Mouse (Mus musculus) cerebellum, adult 2 months (tissue): ENCODE data around the gene Pdgfb. TPM values are rescaled to one million over a fixed set of nuclear protein-coding genes. Genes with fewer than 3 reads are reported as not detected.

Experiments
- DNase-seq, 2 experiments: peaks; one replicate each; pipeline ENCODE4 v3.0.0; 2021
- H3K27ac ChIP-seq: fragments of 200-500 bp; 2 replicates; pipeline ENCODE4 v1.5.1; 2012; ENCODE audit warnings: low read length, control low read depth, inconsistent platforms; ENCODE audit not compliant: insufficient read depth
- H3K27me3 ChIP-seq: fragments of 200-500 bp; 2 replicates; pipeline ENCODE4 v1.6.1; 2012; ENCODE audit warnings: inconsistent platforms, mild to moderate bottlenecking, low read length, moderate library complexity; ENCODE audit not compliant: control insufficient read depth, insufficient read depth
- H3K4me1 ChIP-seq: fragments of 200-500 bp; 2 replicates; pipeline ENCODE4 v1.6.1; 2011; ENCODE audit warnings: low read length; ENCODE audit not compliant: control insufficient read depth, insufficient read depth
- H3K4me3 ChIP-seq: fragments of 200-500 bp; replicated peaks from 2 replicates; pipeline ENCODE3; 2011; ENCODE audit warnings: mild to moderate bottlenecking, low read depth, low read length, control low read depth; ENCODE audit not compliant: insufficient read depth
- CTCF ChIP-seq: fragments of 200-500 bp; IDR thresholded peaks from 2 replicates; pipeline ENCODE4 v1.5.1; 2011; ENCODE audit warnings: low read depth, mild to moderate bottlenecking, control low read depth, low read length, moderate library complexity, borderline replicate concordance; ENCODE audit not compliant: insufficient read depth
- POLR2A ChIP-seq: fragments of 200-500 bp; IDR thresholded peaks from 2 replicates; pipeline ENCODE4 v1.6.1; 2011; ENCODE audit warnings: low read length, control low read depth, borderline replicate concordance; ENCODE audit not compliant: insufficient read depth
- WGBS: fragments of 180-500 bp; shearing (Covaris S2); methylation state at CpG from one replicate; pipeline ENCODE4 v1.1.7; 2018; 5-methylcytosine and 5-hydroxymethylcytosine counted together
- polyA plus RNA-seq: library from polyadenylated mRNA; depleted of rRNA; stranded (reverse); fragments of >200 nt; gene quantifications from 2 replicates; pipeline ENCODE4 v1.2.3, GENCODE M21; 2012

Pdgfb gene
- polyA plus RNA-seq, 1 experiment, result 16.0 TPM

DNA sequence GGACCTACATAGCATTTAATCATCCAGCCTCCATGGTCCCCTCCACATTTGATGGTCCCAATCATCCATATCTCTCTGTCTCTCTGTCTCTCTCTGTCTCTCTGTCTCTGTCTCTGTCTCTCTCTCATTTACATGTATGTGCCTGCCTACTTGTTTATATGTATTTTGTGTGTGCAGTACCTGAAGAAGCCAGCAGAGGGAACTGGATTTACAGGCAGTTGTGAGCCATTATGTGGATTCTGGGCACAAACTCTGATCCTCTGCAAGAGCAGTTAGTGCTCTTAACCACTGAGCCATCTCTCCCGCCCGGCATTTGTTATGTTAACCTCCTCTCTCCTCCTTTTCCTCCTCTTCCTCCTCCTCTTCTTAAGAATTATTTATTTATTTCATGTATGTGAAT lies 31.0 kb upstream of the Pdgfb start:
- WGBS, result 97% methylated on average over 2 of the region's 2 CpGs
- H3K27me3 ChIP-seq, result no peaks in the 10 kb centered on the region
- H3K27ac ChIP-seq, result no peak overlapping the region
- TF ChIP-seq CTCF (no peak), POLR2A (no peak)
- no peak overlapping the region for H3K4me3 ChIP-seq
- no peaks in the 10 kb centered on the region; the same call in 1 of the 2 replicates for H3K4me1 ChIP-seq
- DNase-seq, result no peak

DNA sequence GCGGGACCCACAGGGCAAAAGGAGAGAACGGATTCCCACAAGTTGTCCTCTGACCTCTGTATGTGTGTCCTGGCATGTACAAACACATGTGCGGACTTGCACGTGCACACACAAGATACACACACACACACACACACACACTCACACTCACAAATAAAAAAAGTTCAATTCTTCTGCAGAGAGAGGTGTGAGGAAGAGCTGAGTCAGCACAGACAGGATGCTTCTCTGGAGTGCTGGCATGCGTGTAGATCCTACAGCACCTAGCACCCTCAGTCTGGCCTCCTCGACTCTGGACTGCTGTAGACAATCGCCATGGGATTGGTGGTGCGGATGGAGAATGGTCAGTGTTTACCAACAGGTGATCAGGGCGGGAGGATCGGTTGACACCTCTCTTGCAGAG lies 29.5 kb upstream of the Pdgfb start:
- H3K4me3 ChIP-seq, result no peak overlapping the region
- no peak overlapping the region for H3K27ac ChIP-seq
- 92% methylated on average over 10 of the region's 10 CpGs for whole genome bisulfite sequencing
- TF ChIP-seq POLR2A (no peak), CTCF (no peak)
- H3K4me1 ChIP-seq, result no peaks in the 10 kb centered on the region; the same call in 1 of the 2 replicates
- DNase-seq, result no peak
- no peaks in the 10 kb centered on the region for H3K27me3 ChIP-seq

DNA sequence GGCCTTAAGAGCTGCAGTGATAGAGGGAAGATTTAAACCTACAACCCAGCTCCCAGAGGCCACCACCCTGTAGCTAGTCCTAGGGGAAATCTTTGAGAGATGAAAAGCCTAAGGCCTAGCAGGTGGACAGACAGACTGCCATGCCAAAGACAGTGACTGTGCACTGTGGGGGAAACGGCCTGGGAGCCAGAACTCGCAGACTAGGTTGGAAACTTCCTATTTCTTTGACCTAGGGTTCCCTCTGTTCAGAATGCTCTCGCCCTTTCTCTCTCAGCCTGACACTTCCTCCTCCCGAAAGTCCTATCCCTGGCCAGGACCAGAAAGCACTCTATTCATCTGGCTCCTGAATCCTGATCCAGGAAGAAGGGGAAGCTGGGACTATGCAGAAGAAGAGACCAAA lies 27.4 kb upstream of the Pdgfb start:
- H3K4me1 ChIP-seq, result no peaks in the 10 kb centered on the region
- H3K4me3 ChIP-seq, result no peak overlapping the region
- no peak overlapping the region for H3K27ac ChIP-seq
- H3K27me3 ChIP-seq, result no peaks in the 10 kb centered on the region
- WGBS, result 75% methylated on average over 4 of the region's 4 CpGs
- TF ChIP-seq POLR2A, result no peak
- TF ChIP-seq CTCF, result no peak
- no peak for DNase-seq

DNA sequence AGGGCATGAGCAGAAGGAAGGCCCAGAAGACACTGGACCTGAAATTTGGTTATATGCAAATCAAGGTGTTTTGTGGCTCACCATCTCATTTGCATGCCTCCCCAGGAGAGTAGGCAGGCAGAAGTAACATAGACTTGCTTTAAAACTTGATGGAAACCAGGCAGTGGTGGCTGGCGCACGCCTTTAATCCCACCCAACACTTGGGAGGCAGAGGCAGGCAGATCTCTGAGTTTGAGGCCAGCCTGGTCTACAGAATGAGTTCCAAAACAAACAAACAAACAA lies 23.3 kb upstream of the Pdgfb start:
- no peak for TF ChIP-seq POLR2A
- no peak for TF ChIP-seq CTCF
- Histone ChIP-seq H3K4me3 (no peak overlapping the region), H3K4me1 (no peaks in the 10 kb centered on the region), H3K27me3 (no peaks in the 10 kb centered on the region), H3K27ac (no peak overlapping the region)
- no peak for DNase-seq
- 95% methylated on average over 2 of the region's 2 CpGs for WGBS

DNA sequence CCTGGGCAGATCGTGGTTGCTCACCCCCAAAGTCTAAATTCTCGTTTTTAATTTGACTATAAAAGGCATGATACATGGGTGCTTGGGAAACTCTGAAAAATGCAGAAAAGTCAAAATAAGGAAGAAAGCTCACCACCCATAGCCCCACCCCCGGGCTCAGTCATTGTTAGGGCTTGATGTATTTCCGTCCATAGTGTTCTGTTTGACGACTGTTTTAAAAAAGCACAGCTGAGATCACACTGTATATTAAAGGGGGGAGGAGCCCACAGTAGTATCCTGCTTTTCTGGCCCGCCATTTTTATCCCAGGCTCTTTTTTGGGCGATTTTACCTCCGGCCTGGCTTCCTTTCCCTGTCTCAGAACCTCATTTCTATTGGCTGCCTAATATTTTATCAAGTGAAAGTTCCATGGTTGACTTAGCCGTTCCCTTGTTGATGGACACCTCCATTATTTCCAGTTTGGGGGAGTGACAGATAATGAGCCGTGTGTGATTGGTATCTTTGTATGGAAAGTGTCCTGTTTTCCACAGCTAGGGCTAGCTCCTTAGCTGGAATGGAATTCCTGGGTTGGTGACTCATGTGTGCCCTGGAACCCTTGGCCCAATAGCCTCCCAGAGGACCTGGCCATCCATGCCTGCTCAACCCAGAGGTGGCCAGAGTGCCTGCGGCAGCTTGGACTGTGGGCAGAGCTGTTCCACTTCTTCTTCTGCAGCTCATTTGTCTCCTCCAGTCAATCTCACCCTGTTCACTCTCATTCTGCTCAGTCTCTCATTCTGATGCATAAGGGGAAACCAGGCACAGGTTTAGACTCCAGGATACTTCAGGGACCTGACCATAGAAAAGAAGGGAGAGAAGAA lies 22.7 kb upstream of the Pdgfb start:
- WGBS, result 82% methylated on average over 11 of the region's 11 CpGs

DNA sequence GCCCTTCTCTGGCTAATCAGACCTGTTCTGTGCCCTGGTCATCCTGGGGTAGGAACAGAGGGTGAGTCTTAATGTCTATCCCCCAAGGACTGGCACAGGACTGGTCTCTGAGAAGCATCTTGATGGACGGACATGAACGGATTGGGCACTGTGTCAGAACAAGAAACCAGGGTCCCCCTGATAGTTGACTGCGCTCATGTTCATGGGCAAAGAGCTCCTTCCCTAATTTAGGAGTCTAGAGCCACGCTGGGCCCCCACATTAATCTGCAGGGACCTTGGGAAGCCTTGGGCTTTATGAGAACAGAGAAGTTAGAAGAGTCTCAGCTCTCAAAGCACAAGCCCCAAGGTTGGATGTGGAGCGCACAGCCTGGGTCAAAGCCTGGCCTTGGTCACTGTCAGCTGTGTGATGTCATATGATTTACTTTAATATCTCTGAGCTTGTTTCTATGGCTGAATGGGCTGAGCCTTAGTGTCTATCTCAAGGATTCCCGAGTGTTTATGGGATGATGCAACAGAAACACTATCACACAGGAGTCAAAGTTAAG lies 20.6 kb upstream of the Pdgfb start:
- WGBS, result 78% methylated on average over 6 of the region's 6 CpGs
- Histone ChIP-seq H3K27ac (no peak overlapping the region), H3K4me1 (no peaks in the 10 kb centered on the region), H3K4me3 (no peak overlapping the region), H3K27me3 (no peaks in the 10 kb centered on the region)
- TF ChIP-seq CTCF (no peak), POLR2A (no peak)
- no peak for DNase-seq

More for the DNA sequence above, 22.7 kb upstream of the Pdgfb start:
- no peaks in the 10 kb centered on the region for H3K27me3 ChIP-seq
- TF ChIP-seq POLR2A (no peak), CTCF (no peak)
- no peak for DNase-seq
- H3K4me1 ChIP-seq, result no peaks in the 10 kb centered on the region
- no peak overlapping the region for H3K27ac ChIP-seq
- H3K4me3 ChIP-seq, result no peak overlapping the region

DNA sequence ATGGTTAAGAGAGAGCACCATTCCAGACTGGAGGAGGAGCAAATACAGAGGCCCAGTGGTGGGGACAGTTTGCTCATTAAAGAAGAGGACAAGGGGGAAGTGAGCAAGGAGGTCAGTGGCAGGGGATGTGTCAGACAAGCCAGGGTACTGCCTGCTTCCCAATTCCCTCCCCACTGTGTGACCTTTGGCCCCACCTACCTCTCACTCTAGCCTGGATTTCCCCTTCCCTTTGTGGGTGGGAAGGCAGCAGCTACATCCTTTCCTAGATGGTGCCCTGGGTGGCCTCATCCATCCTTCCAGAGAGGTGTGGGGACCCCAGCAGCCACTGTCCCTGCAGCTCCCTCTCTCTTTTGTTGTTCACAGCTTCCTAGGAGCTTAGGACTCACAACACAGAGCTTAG lies 20.1 kb upstream of the Pdgfb start:
- TF ChIP-seq POLR2A, result no peak
- TF ChIP-seq CTCF, result no peak
- Histone ChIP-seq H3K4me3 (no peak overlapping the region), H3K27ac (no peak overlapping the region), H3K4me1 (no peaks in the 10 kb centered on the region), H3K27me3 (no peaks in the 10 kb centered on the region)
- DNase-seq, result no peak

DNA sequence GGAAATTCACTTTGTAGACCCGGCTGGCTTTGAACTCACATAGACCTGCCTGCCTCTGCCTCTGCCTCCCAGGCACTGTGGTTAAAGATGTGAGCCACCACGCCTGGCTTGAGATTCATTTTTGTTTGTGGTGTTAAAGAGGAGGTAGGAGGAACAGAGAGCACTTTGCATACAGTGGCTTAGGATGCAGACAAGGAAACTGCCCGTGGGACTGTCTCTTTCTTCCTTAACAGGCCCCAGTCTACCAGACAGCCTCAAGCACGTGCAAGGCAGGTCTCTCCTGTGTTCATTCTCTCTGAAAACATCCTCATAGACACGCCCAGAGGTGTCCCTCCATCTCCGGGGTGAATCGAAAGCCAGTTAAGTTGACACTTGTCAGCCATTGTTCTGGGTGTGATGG lies 19.6 kb upstream of the Pdgfb start:
- TF ChIP-seq CTCF (no peak), POLR2A (no peak)
- Histone ChIP-seq H3K4me3 (no peak overlapping the region), H3K27ac (no peak overlapping the region), H3K27me3 (no peaks in the 10 kb centered on the region), H3K4me1 (no peaks in the 10 kb centered on the region)
- 67% methylated on average over 7 of the region's 7 CpGs for WGBS
- no peak for DNase-seq
